Mouse (Mus musculus) gastrocnemius, adult 18-20 months (tissue): ENCODE measurements at regions not wholly inside any gene's neighbourhood (a gene's known extent, or its start where the extent isn't known, plus 50 kb on each side); places are given as distances from the start of the nearest gene placed in this dataset.

ENCODE experiments used
- DNase-seq: peaks from one replicate; pipeline ENCODE4 v3.0.0; 2021; ENCODE audit warnings: low spot score

DNA sequence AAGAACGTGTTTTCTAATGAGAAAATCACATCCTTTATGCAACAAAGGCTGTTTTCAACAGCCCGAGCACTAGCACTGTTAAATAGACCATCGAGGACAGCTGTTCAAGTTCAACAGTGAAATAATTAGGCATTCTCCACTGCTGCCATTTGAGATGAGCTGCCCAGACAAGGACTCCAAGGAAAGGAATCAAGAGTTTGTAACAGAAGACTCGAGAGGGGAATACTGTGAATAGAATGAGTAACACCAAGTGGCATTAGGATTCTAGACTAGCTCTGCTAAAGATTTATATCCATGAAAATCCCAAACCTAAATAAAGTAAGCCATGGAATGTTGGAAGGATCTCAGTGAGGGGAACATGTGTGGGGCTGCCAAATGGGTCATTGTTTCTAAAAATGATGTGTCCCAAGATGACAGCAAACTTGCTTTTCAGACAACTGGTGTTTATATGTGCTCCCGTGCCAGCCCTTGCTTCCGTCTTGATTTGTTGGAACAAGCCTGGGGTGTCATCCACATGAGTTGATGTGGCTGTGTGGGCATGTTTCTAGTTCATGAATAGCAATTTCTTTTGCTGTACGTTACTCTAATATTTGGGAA lies 72.1 kb upstream of the Itga4 start:
- DNase-seq, result no peak

DNA sequence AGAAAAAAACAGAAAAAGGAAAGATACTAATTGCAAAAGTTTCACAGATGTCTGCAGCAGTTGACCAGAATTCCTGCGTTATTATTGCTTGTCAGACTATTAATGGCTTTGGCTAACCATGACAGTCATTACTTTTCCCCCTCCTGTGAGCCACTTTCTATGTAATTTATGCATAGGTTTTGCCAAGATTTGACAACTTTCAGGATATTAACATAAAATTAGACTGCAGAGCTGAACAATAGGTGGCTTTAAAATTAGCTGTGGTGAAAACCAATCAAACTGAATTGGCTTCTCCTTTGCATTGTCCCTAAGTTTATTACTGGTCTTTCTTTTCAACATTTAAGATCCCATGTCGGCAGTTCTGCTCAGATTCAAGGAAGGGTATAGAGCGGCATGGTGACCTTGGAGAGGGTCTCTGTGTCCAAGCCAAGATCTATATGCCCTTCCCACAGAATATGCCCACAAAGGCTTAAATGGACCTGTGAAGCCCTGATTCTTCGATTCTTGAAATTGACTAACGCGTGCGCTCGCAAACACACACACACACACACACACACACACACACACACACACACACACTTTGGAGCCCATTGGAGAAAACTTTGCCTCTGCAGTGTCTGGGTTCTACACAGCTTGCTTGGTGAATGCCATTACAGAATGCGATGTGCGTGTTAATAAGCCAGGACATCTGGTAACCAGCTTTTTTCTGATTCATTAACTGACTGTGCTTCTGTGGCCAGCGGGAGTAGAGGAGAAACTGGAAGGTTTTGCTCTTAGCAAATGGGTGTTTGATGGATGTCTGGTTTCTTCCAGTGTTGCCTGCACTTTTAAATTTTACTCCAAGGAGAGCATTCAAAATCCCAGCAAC lies 69.8 kb upstream of the Itga4 start:
- DNase-seq, result no peak

DNA sequence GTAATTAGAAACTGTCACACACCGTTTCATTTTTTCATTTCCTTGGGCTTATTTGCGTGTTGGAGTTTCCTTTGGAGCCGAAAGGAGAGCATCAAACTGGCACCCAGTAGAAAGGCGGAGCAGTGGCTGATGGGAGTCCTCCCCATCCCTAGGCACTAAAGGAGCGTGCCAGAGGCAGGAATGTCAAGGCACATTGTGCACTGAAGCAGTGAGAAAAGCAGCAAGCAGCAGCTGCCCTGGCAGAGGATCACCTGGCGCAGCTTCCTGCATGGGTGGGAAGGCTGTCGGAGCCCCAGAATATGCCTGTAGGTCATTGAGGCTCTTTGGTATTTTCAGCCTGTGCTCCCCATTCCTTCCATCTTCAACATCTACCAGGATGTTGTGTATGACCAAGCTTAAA lies 68.3 kb upstream of the Itga4 start:
- DNase-seq, result no peak

DNA sequence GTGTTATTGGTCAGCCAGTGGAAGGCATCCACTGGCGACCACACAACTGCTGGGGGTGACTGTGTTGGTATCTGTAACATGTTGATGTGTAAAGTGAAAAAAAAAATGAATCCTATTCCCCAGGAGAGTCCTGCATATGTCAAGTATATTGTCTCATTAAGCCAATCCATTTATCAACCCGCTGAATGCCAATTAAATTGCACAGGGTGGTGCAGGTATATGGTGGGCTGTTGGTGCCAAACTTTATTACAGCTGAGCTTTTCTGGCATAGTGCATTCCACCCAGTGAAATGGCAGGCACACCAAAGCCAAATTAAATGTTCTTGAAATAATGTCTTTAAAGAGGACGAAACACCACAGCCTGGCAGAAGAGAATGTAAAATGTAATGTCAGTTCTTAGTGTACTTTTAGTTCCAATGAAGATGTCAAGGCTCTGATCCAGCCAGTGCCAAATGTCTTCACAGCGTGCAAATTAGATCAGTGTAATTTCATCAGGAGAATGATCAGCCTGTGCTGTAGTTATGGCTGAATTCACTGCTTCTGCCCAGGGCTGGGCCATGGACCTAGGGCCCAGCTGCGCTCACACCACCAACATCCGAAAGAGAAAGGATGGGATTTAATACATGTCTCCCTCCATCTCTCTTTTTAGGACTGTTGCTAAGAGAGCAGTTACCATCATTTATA lies 66.6 kb upstream of the Itga4 start:
- DNase-seq, result no peak

DNA sequence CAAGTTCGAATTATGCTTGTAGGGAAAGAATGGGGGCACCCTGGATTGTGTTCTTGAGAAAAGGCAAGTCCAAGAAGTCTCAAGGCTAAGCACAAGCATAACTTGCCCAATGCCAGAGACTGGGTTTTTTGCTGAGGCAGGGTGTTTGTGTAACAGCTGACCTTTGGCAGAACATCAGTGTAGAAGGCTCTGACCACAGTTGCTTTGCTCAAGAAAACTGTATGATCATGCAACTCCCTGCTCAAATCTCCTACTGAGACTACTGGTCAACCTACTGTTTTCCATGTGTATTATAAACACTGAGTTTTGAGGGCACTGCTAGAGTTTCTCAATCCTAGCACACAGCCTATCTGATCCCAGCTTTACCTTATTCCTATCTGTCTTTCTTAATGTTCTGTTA lies 61.4 kb upstream of the Itga4 start:
- DNase-seq, result no peak

DNA sequence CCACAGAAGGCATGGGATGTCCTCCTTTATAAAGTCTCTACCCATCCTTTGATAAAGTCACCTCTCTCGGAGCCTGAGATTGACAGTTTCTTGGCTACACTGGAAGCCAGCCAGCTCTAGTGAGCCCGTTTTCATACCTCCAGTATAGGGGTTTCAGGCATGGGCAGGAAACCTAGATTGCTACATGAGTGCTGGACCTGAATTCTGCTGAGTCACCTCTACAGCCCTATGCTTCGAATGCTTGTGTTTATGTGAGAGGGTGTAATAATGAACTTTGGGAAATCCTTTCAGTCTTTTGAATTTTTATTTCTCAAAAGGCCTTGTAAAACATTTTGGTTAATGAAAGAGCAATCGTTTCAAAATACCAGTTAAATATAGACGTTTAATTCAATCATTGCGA lies 53.5 kb upstream of the Itga4 start:
- no peak for DNase-seq
